Mouse (Mus musculus): Measurements from ENCODE around the gene Nos3.

DNA sequence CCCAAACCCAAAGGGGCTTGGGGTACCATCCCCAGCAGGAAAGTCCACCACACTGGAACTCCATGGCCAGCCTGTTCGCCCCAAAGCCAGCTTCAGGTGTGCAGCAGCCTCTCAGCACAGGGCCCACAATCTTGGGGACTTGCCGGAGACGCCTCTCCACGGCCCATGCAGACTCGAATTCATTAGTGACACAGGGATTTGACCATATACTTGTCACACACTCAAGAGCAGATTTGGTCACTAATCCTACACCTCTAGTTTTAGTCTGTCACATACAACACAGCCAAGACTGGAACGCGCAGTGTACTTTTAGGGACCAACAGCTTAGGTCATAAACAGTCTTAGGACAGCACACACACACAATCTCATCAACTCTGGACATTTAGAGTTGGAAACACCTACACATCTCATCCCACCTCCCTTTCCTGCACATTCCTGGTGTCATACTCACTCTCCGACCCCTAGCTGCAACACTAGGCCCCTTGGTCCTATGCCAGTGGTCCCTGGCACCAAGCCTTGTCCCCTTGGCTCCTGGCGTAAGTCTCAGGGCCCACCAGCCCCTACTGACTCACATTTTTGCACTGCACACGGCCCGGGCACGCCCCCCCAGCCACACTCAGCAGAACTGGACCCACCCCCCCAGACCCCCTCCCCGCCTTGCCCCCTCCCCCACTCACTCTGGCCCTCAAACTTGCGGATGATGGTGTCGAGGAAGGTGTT, 13.9 kb upstream of the Nos3 start:
- TF ChIP-seq POLR2A (IDR thresholded peaks at IDR 0.05; ENCODE audit: low read depth, low read length) (no peak), CTCF (IDR thresholded peaks at IDR 0.05; ENCODE audit: extremely low read depth, insufficient read length, insufficient replicate concordance, low read depth, low read length) (no peak)
